Mouse (Mus musculus): Measurements from ENCODE around the gene Nkd1. TPM values are rescaled to one million over a fixed set of nuclear protein-coding genes. Genes with fewer than 3 reads are reported as not detected.

Nkd1 gene
- total RNA-seq, 2 experiments from 2014 or later: 1.3 to 1.8 TPM

DNA sequence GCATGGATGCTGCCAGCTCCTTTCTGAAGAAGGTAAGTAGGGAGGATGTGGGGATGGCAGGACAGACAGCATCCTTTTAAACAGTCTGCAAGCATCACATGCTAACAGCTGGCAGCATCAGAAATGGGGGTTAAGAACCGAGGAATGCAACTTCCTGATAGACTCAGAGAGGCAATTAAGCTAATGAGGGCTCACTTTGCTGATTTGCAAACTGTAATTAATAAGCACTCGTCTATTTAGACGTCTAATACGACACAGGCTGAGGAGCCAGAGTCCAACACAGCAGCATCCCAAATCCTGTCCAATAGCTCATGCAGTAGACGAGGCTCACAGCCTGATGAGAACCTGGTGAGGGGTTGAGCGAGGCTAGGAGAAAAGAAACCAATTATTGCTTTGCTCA lies 89.1 kb downstream of the Nkd1 start:
- no peak for DNase-seq (ENCODE audit: low spot score)

GRCm38 (mm10) chr8:88614981-88615380 lies 93.8 kb downstream of the Nkd1 start:
- DNase-seq (ENCODE audit: low spot score): no peak

- DNase-seq (ENCODE audit: low spot score): no peak
Observed at GRCm38 (mm10) chr8:88618612-88619011, 97.5 kb downstream of the Nkd1 start.

DNA sequence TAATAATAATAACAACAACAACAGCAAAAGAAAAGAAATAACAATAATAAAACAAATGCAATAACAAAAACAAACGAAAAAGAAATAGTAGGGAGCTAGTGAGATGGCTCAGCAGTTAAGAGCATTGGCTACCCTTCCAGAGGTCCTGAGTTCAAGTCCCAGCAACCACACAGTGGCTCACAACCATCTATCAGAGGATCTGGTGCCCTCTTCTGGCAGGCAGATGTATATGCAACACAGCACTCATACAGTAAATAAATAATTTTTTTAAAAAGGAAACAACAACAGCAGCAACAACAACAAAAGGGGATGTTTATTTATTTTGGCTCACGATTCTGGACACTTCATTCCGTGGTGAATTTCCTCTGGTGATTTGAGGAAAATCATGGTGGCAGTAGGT lies 98.4 kb downstream of the Nkd1 start:
- DNase-seq (ENCODE audit: low spot score): no peak

DNA sequence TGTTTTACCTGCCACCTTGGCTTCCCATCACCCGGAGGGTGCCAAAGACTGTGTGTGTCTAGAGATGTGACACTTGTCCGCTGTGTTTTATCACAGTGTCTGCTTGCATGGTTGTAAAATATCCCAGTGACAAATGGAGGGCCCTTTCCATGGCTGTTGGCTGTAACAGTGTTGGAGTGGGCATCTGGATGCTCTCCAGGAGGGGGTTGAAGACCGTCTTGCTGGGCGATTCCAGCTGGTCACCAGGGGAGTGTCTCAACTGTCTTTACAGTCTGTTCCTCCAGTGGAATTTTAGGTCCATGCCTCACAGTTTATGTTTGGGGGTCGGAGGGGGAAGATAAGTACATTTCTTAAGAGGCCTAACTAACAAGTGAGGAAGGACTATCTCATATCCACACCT lies 99.8 kb downstream of the Nkd1 start:
- no peak for DNase-seq (ENCODE audit: low spot score)

GRCm38 (mm10) chr8:88621408-88621807 lies 100.3 kb downstream of the Nkd1 start:
- DNase-seq (ENCODE audit: low spot score): peak; percentile 71

- no peak for DNase-seq (ENCODE audit: low spot score)
Observed at GRCm38 (mm10) chr8:88623351-88623750, 102.2 kb downstream of the Nkd1 start.

- DNase-seq (ENCODE audit: low spot score): no peak
Observed at GRCm38 (mm10) chr8:88624276-88624675, 103.1 kb downstream of the Nkd1 start.

DNA sequence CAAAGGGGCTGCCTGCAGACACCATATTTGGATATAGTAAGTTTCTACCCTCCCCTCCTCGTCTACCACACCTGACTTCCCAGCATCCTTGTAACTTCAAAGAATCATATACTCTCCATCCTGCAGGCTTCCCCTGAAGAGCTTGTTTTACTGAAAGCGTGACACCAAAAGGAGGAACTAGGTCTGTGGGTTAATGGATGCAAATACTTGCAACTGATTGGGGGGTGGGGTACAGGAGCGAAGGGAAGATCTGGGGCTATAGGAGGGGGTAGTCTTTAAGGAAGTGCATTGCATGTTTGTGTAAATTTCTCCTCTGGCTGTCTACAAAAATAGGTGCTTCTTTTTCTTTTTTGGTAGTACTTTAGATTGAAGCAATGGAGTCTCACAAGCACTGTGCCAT lies 105.3 kb downstream of the Nkd1 start:
- no peak for DNase-seq (ENCODE audit: low spot score)

GRCm38 (mm10) chr8:88626940-88627264 lies 105.7 kb downstream of the Nkd1 start:
- no peak for DNase-seq (ENCODE audit: low spot score)

GRCm38 (mm10) chr8:88627265-88627991 lies 106.3 kb downstream of the Nkd1 start:
- DNase-seq (ENCODE audit: low spot score): peak; percentile 52

- no peak for DNase-seq (ENCODE audit: low spot score)
Observed at GRCm38 (mm10) chr8:88628001-88628774, 107.0 kb downstream of the Nkd1 start.

DNA sequence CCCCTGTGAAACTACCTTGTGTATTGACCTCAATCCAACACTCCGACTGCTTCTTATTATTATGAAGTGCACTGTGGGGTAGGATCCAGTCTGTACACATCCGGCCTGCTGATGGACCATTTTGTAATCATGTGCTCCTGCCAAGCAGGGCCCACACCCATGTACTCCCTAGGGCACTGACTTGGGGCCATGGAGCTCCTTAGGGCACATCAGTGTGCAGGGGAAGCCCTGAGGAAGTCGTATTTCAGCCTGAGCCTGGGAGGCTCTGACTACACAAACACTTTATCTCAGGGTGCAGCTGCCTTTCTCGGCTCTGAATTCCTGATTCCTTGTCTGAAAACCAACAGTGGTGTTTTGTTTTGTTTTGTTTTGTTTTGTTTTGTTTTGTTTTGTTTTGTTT lies 109.1 kb downstream of the Nkd1 start:
- DNase-seq (ENCODE audit: low spot score): peak; percentile 26

- DNase-seq (ENCODE audit: low spot score): no peak
Observed at GRCm38 (mm10) chr8:88631081-88631480, 109.9 kb downstream of the Nkd1 start.

DNA sequence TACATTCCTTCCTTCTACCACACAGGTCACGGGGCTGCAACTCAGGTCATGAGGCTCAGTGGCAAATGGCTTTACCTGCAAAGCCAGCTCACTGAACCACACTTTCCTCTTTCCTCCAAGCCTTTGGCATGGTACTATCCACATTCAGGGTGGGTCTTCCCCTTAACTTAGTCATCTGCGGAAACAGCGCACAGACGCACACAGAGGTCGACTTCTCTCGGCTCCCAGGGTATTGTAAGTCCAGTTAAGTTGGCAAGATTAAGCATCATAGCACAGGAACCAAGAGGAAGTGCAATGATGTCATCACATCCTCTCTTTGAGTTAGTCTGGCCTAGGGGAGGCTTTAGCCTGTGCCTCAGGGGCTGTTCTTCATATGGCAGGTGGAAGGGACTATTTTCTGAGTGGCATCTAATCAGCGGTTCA lies 112.2 kb downstream of the Nkd1 start:
- no peak for DNase-seq (ENCODE audit: low spot score)

- DNase-seq (ENCODE audit: low spot score): no peak
Observed at GRCm38 (mm10) chr8:88635474-88636397, 114.6 kb downstream of the Nkd1 start, which contains the start of gene Snx20. TSS of gene Snx20 (minus strand) at chr8:88636128.

- no peak for DNase-seq (ENCODE audit: low spot score)
Observed at GRCm38 (mm10) chr8:88637092-88638000, 116.2 kb downstream of the Nkd1 start.

- no peak for DNase-seq (ENCODE audit: low spot score)
Observed at GRCm38 (mm10) chr8:88638908-88639307, 117.8 kb downstream of the Nkd1 start.

GRCm38 (mm10) chr8:88642734-88643564 lies 121.8 kb downstream of the Nkd1 start:
- no peak for DNase-seq (ENCODE audit: low spot score)

All from gastrocnemius, adult 18-20 months (tissue).